Mouse (Mus musculus) kidney, embryonic 15.5 days (tissue): ENCODE results near the gene Arhgef33. TPM values are rescaled to one million over a fixed set of nuclear protein-coding genes. Genes with fewer than 3 reads are reported as not detected.
"Not testable (repeated sequence)": the region's sequence is repeated elsewhere in the genome, so short reads cannot be mapped to it uniquely, and the experiment has no call there.

ENCODE experiments used
- ATAC-seq: fragments of 200-750 bp; cut with Nextera tagmentation; replicated peaks from 2 replicates; pipeline ENCODE4 v1.8.0; 2017; ENCODE audit warnings: moderate TSS enrichment; ENCODE audit not compliant: low FRiP score
- H3K27ac ChIP-seq: fragments of 300-500 bp; sonication (generic); 2 replicates; pipeline ENCODE4 v1.5.1; 2015; ENCODE audit warnings: mild to moderate bottlenecking, inconsistent platforms
- H3K27me3 ChIP-seq: fragments of 300-500 bp; sonication (generic); 2 replicates; pipeline ENCODE4 v1.6.1; 2015; ENCODE audit warnings: inconsistent platforms
- H3K36me3 ChIP-seq: fragments of 300-500 bp; sonication (generic); 2 replicates; pipeline ENCODE4 v1.6.1; 2015; ENCODE audit warnings: inconsistent platforms
- H3K4me1 ChIP-seq: fragments of 300-500 bp; sonication (generic); 2 replicates; pipeline ENCODE4 v1.6.1; 2015; ENCODE audit warnings: inconsistent platforms
- H3K4me2 ChIP-seq: fragments of 300-500 bp; sonication (generic); 2 replicates; pipeline ENCODE4 v1.6.1; 2015; ENCODE audit warnings: moderate library complexity, mild to moderate bottlenecking, inconsistent platforms
- H3K4me3 ChIP-seq: fragments of 300-500 bp; sonication (generic); replicated peaks from 2 replicates; pipeline ENCODE4 v1.5.1; 2015; ENCODE audit warnings: mild to moderate bottlenecking, inconsistent platforms
- H3K9ac ChIP-seq: fragments of 300-500 bp; sonication (generic); 2 replicates; pipeline ENCODE4 v1.6.1; 2015; ENCODE audit warnings: mild to moderate bottlenecking, inconsistent platforms
- H3K9me3 ChIP-seq: fragments of 300-500 bp; sonication (generic); replicated peaks from 2 replicates; pipeline ENCODE4 v1.6.1; 2016; ENCODE audit warnings: inconsistent platforms
- WGBS: fragments of 180-500 bp; shearing (Covaris S2); methylation state at CpG from one replicate; pipeline ENCODE4 v1.1.7; 2015; ENCODE audit warnings: mixed read lengths; 5-methylcytosine and 5-hydroxymethylcytosine counted together
- polyA plus RNA-seq: library from polyadenylated mRNA; unstranded; fragments of >200 nt; fragmentation: Nextera tagmentation; extraction: Ambion mirVana; gene quantifications from 2 replicates; pipeline ENCODE4 v1.2.1, GENCODE M21; 2015

Arhgef33 gene
- polyA plus RNA-seq, 1 experiment from 2014 or later, result 0.60 TPM

- no peaks in the 10 kb centered on the region for H3K9me3 ChIP-seq
- no peaks in the 10 kb centered on the region for H3K27me3 ChIP-seq
- 85% methylated on average over 8 of the region's 8 CpGs for WGBS
- H3K4me1 ChIP-seq, result no peaks in the 10 kb centered on the region
- H3K9ac ChIP-seq, result no peak overlapping the region
- H3K36me3 ChIP-seq, result no peaks in the 10 kb centered on the region
- H3K4me3 ChIP-seq, result no peak overlapping the region
- no peak overlapping the region for H3K27ac ChIP-seq
- H3K4me2 ChIP-seq, result no peak overlapping the region
- no peak for ATAC-seq
Observed at GRCm38 (mm10) chr17:80360245-80360644, 53.0 kb downstream of the Arhgef33 start.

DNA sequence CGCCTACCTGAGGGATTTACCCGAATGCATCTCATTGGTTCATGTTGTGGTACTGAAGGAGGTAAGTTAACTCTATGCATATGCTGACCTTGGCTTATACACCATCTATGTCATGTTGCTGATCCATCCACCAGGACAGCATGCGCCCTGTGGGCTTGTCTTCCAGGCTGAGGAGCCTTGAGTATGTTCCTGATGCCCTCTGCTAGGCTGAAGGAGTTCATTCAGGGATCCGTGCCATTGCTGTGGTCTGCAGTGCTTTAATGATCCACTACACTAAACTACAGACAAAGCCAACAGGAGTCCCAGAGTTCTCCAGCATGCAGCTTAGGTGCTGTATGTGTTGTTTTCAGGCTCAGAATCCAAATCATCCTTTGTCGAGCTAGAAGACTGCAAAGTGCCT is 60.1 kb downstream of the Arhgef33 start:
- no peaks in the 10 kb centered on the region for H3K9me3 ChIP-seq
- no peak overlapping the region for H3K9ac ChIP-seq
- no peak overlapping the region for H3K4me2 ChIP-seq
- 89% methylated on average over 5 of the region's 5 CpGs for WGBS
- H3K4me3 ChIP-seq, result no peak overlapping the region
- ATAC-seq, result no peak
- H3K4me1 ChIP-seq, result no peaks in the 10 kb centered on the region
- H3K36me3 ChIP-seq, result no peaks in the 10 kb centered on the region
- no peaks in the 10 kb centered on the region for H3K27me3 ChIP-seq
- H3K27ac ChIP-seq, result no peak overlapping the region

DNA sequence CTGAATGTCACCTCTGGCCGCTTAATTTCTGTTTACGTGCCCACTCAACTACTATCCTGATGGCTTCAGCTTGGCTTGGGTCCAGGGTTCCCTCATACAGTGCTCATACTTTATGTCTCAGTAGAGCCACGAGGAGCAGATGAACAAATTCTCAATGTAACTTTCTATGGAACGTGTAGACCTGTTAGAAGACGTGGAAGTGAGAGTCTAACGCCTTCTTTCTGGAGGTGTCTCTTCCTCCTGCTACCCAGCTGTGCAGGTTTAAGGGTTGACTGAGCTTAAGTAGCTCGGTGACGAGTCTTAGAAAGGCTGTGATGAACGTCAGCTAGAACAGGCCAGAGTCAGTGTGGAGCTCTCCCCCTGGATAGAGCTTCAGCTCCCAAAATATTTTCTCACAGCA is 61.4 kb downstream of the Arhgef33 start:
- no peak for ATAC-seq
- peaks cover 10% of the 10 kb centered on the region for H3K4me1 ChIP-seq
- 78% methylated on average over 9 of the region's 9 CpGs for WGBS
- H3K9me3 ChIP-seq, result no peaks in the 10 kb centered on the region
- H3K27ac ChIP-seq, result no peak overlapping the region
- no peak overlapping the region for H3K4me3 ChIP-seq
- no peaks in the 10 kb centered on the region for H3K36me3 ChIP-seq
- H3K27me3 ChIP-seq, result no peaks in the 10 kb centered on the region
- H3K4me2 ChIP-seq, result no peak overlapping the region
- H3K9ac ChIP-seq, result no peak overlapping the region

- H3K4me3 ChIP-seq, result peak within 1 kb of the TSS; percentile 51
- ATAC-seq, result peak; percentile 98
- 0 out of 2 replicates have a peak, but pooled peaks cover 5% of the 10 kb centered on the region for H3K27me3 ChIP-seq
- no peaks in the 10 kb centered on the region for H3K36me3 ChIP-seq
- peak within 1 kb of the TSS; percentile 73 for H3K27ac ChIP-seq
- H3K4me1 ChIP-seq, result peaks cover 13% of the 10 kb centered on the region
- peak within 1 kb of the TSS; percentile 77 for H3K9ac ChIP-seq
- H3K4me2 ChIP-seq, result peak within 1 kb of the TSS; percentile 93
- H3K9me3 ChIP-seq, result no peaks in the 10 kb centered on the region
- 3% methylated on average over 102 of the region's 102 CpGs for WGBS
Observed at GRCm38 (mm10) chr17:80372989-80373725, 66.0 kb downstream of the Arhgef33 start, which contains the start of gene Gm10190. TSS of gene Gm10190 (minus strand) at chr17:80373541.

GRCm38 (mm10) chr17:80373726-80374096 is 66.5 kb downstream of the Arhgef33 start:
- H3K4me2 ChIP-seq, result peak overlapping the region; percentile 93
- H3K9me3 ChIP-seq, result no peaks in the 10 kb centered on the region
- H3K36me3 ChIP-seq, result no peaks in the 10 kb centered on the region
- peak overlapping the region; percentile 77 for H3K9ac ChIP-seq
- peak; percentile 79 for ATAC-seq
- peak overlapping the region; percentile 51 for H3K4me3 ChIP-seq
- 0 out of 2 replicates have a peak, but pooled peaks cover 5% of the 10 kb centered on the region for H3K27me3 ChIP-seq
- peaks cover 13% of the 10 kb centered on the region for H3K4me1 ChIP-seq
- H3K27ac ChIP-seq, result peak overlapping the region; percentile 51
- WGBS, result 23% methylated on average over 27 of the region's 29 CpGs

DNA sequence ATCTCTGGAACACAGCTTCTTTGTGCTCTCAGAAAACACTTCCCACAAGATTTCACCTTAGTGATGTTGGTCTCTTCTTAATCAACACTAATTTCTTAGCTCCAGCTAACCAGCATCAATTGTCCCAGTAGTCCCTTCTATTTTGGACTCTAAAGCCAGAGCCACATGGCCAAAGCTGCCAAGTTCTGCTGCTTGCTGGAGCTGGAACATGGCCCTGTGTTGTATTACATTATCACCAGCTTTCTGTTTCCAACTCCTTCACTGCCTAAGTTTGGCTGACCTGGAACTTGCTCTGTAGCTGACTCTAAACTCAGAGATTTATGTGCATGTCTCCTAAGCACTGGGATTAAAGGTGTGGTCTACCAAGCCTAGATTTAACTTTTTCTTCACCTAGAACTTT is 71.2 kb downstream of the Arhgef33 start:
- H3K9ac ChIP-seq, H3K4me3 ChIP-seq, H3K36me3 ChIP-seq, ATAC-seq, H3K9me3 ChIP-seq, H3K4me1 ChIP-seq, H3K27ac ChIP-seq, H3K4me2 ChIP-seq, H3K27me3 ChIP-seq: not testable (repeated sequence)

GRCm38 (mm10) chr17:80385671-80386070 is 78.5 kb downstream of the Arhgef33 start:
- no peak overlapping the region for H3K9ac ChIP-seq
- H3K36me3 ChIP-seq, result no peaks in the 10 kb centered on the region
- H3K9me3 ChIP-seq, result no peaks in the 10 kb centered on the region
- no peaks in the 10 kb centered on the region for H3K4me1 ChIP-seq
- H3K4me2 ChIP-seq, result no peak overlapping the region
- ATAC-seq, result no peak
- no peak overlapping the region for H3K4me3 ChIP-seq
- no peak overlapping the region for H3K27ac ChIP-seq
- WGBS, result 70% methylated on average over 1 of the region's 1 CpGs
- no peaks in the 10 kb centered on the region for H3K27me3 ChIP-seq

GRCm38 (mm10) chr17:80390024-80390423 is 82.8 kb downstream of the Arhgef33 start:
- H3K27me3 ChIP-seq, result no peaks in the 10 kb centered on the region
- H3K4me3 ChIP-seq, result no peak overlapping the region
- no peak for ATAC-seq
- no peak overlapping the region for H3K27ac ChIP-seq
- no peaks in the 10 kb centered on the region for H3K36me3 ChIP-seq
- H3K4me1 ChIP-seq, result peaks cover 4% of the 10 kb centered on the region; the same call in 1 of the 2 replicates
- H3K4me2 ChIP-seq, result no peak overlapping the region
- H3K9ac ChIP-seq, result no peak overlapping the region
- WGBS, result 71% methylated on average over 10 of the region's 10 CpGs
- no peaks in the 10 kb centered on the region for H3K9me3 ChIP-seq

GRCm38 (mm10) chr17:80391423-80392403 is 84.5 kb downstream of the Arhgef33 start:
- Histone ChIP-seq H3K4me2 (peak overlapping the region; percentile 67), H3K4me1 (peaks cover 4% of the 10 kb centered on the region; the same call in 1 of the 2 replicates), H3K27me3 (no peaks in the 10 kb centered on the region), H3K4me3 (peak overlapping the region; percentile 46), H3K9ac (peak overlapping the region; percentile 21; the same call in 1 of the 2 replicates), H3K27ac (no peak overlapping the region), H3K36me3 (0 out of 2 replicates have a peak, but pooled peaks cover 3% of the 10 kb centered on the region), H3K9me3 (no peaks in the 10 kb centered on the region)
- 9% methylated on average over 17 of the region's 17 CpGs for WGBS
- peak; percentile 96 for ATAC-seq

DNA sequence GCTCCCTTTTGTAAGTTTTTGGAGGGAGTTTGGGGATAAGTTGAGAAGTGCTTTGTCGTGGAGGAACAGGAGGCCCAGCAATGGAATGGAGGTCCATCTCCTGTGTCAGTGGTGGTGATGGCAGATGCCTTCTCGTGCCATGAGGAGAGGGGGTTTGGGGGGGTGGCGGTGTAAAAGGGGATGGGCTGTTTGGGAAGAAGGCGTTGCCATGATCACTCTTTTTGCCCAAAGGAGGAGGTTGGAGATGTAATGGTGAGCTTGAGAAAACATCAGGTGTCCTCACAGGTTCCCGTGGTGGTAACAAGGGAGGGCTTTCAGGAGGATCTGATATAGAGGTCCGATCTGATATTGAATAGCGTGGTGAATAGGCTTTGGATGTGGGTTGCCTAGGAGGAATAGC is 91.0 kb downstream of the Arhgef33 start:
- H3K36me3 ChIP-seq, result peaks cover 50% of the 10 kb centered on the region
- no peak overlapping the region for H3K9ac ChIP-seq
- WGBS, result 95% methylated on average over 7 of the region's 7 CpGs
- no peak for ATAC-seq
- no peak overlapping the region for H3K4me3 ChIP-seq
- no peaks in the 10 kb centered on the region for H3K27me3 ChIP-seq
- H3K9me3 ChIP-seq, result no peaks in the 10 kb centered on the region
- H3K27ac ChIP-seq, result no peak overlapping the region
- H3K4me1 ChIP-seq, result no peaks in the 10 kb centered on the region
- H3K4me2 ChIP-seq, result no peak overlapping the region

DNA sequence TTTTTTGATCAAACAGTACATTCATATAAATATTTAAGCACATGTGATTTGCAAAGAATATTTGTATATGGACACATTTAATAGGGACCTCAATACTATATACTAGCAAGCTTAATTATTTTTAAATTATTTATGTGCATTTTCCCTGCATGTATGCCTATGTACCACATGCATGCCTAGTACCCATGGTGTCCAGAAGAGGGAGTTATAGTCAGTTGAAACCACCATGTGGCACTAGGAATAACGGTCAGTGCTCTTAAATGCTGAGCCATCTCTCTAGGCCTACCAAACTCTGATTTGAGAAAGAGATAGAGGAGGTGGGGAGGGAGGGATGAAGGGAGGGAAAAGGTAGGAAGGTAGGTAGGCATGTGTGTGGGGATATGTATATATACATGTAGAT is 104.0 kb downstream of the Arhgef33 start:
- Histone ChIP-seq H3K4me1 (no peaks in the 10 kb centered on the region), H3K4me2 (no peak overlapping the region), H3K4me3 (no peak overlapping the region), H3K9me3 (no peaks in the 10 kb centered on the region), H3K27ac (no peak overlapping the region), H3K27me3 (no peaks in the 10 kb centered on the region), H3K9ac (no peak overlapping the region), H3K36me3 (peaks cover 88% of the 10 kb centered on the region)
- no peak for ATAC-seq
- 75% methylated on average over 1 of the region's 1 CpGs for WGBS
